Mouse (Mus musculus) gastrocnemius, adult 2 months (tissue): ENCODE measurements at regions not wholly inside any gene's neighbourhood (a gene's known extent, or its start where the extent isn't known, plus 50 kb on each side); places are given as distances from the start of the nearest gene placed in this dataset.

Source experiments
- DNase-seq: peaks from one replicate; pipeline ENCODE4 v3.0.0; 2022
- H3K27ac ChIP-seq: fragments of 200-600 bp; 2 replicates; pipeline ENCODE4 v1.8.1; 2022; ENCODE audit warnings: mild to moderate bottlenecking
- H3K4me3 ChIP-seq: fragments of 200-600 bp; 2 replicates; pipeline ENCODE4 v1.8.1; 2022; ENCODE audit warnings: mild to moderate bottlenecking, moderate library complexity
- CTCF ChIP-seq: fragments of 200-600 bp; IDR thresholded peaks from 2 replicates; pipeline ENCODE4 v1.8.1; 2022; ENCODE audit warnings: antibody characterized with exemption, mild to moderate bottlenecking, moderate library complexity
- intact Hi-C: fragments of 180-260 bp; cut with DNase I; formaldehyde crosslinking; loops from one replicate; pipeline ENCODE4 v1.15.1; 2025

- Histone ChIP-seq H3K27ac (no peak overlapping the region), H3K4me3 (no peak overlapping the region)
- intact Hi-C loops = no loop called here
- DNase-seq = no peak
- no peak for TF ChIP-seq CTCF
Measured at GRCm38 (mm10) chr4:131188066-131188465, 243.9 kb downstream of the Matn1 start.

DNA sequence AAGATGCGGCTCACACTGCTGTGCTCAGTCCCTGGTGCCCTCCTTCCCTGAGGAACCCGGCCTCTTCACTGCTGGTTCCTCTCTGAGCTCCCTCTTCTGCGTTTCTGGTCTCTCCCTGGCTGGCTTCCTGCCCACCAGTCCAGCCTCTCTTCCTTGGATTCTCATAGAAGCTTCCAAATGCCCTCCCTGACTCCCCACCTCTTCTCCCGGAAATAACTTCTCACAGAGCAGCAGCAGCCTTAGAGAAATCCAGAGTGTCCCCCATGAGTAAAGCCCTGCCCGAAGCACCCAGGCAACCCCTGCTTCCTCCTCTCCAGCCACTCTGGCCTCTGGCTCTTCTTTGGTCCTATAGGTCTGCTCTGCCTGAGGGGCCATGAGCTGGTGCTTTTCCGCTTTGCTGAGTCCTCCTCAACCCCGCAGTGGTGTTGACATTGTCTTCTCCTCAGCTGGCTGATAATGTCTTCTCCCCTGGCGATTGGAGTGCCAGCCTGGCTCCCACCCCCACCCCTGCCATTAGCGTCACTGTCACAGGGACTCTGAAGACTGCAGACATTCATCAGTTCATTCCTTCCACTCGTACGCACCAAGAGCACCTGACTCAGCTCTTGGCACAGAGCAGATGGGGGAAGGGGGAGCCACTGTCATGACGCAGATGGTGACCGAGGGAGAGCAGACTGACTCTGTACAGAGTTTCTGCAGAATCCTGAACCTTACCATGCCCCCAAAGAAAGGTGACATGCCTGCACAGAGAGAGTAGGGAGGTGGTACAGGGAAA, 247.1 kb downstream of the Matn1 start:
- no peak for DNase-seq
- intact Hi-C loops = no loop called here
- no peak for TF ChIP-seq CTCF
- Histone ChIP-seq H3K27ac (no peak overlapping the region), H3K4me3 (no peak overlapping the region)

GRCm38 (mm10) chr4:131193900-131194419, 249.8 kb downstream of the Matn1 start:
- no peak for DNase-seq
- Histone ChIP-seq H3K27ac (no peak overlapping the region), H3K4me3 (no peak overlapping the region)
- no peak for TF ChIP-seq CTCF
- intact Hi-C loops = no loop called here

DNA sequence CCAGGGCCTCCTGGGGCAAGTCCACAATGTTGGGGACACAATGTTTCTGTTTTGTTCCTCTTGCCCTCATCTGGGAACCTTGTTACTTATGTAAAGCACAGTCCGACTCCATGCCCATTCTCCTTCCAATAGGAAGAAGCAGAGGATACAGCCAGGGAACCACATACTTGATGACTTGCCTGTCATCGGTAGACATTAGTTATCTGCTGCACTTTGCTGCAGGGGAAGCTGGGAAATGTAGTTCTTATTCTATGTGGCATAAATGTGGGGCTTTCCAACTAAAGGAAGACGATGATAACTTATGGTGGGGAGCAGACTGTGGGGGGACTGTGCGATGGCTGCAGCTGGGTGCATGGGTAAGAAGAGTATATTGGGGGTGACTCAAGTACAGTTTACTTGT, 252.0 kb downstream of the Matn1 start:
- no peak for DNase-seq
- TF ChIP-seq CTCF = no peak
- Histone ChIP-seq H3K4me3 (no peak overlapping the region), H3K27ac (no peak overlapping the region)
- intact Hi-C loops = no loop called here

GRCm38 (mm10) chr4:131203721-131204120, 259.5 kb downstream of the Matn1 start:
- no peak for TF ChIP-seq CTCF
- intact Hi-C loops = no loop called here

GRCm38 (mm10) chr4:131204722-131205121, 260.5 kb downstream of the Matn1 start:
- Histone ChIP-seq H3K27ac (no peak overlapping the region), H3K4me3 (no peak overlapping the region)
- no peak for DNase-seq
- intact Hi-C loops = no loop called here
- no peak for TF ChIP-seq CTCF

More at GRCm38 (mm10) chr4:131203721-131204120, 259.5 kb downstream of the Matn1 start:
- no peak overlapping the region for H3K27ac ChIP-seq
- no peak overlapping the region for H3K4me3 ChIP-seq
- DNase-seq = no peak

GRCm38 (mm10) chr4:131205127-131205526, 260.9 kb downstream of the Matn1 start:
- no peak for DNase-seq
- Histone ChIP-seq H3K27ac (no peak overlapping the region), H3K4me3 (no peak overlapping the region)
- intact Hi-C loops = no loop called here
- TF ChIP-seq CTCF = no peak

GRCm38 (mm10) chr4:131205685-131206084, 261.5 kb downstream of the Matn1 start:
- Histone ChIP-seq H3K4me3 (no peak overlapping the region), H3K27ac (no peak overlapping the region)
- no peak for TF ChIP-seq CTCF
- no peak for DNase-seq
- intact Hi-C loops = no loop called here

DNA sequence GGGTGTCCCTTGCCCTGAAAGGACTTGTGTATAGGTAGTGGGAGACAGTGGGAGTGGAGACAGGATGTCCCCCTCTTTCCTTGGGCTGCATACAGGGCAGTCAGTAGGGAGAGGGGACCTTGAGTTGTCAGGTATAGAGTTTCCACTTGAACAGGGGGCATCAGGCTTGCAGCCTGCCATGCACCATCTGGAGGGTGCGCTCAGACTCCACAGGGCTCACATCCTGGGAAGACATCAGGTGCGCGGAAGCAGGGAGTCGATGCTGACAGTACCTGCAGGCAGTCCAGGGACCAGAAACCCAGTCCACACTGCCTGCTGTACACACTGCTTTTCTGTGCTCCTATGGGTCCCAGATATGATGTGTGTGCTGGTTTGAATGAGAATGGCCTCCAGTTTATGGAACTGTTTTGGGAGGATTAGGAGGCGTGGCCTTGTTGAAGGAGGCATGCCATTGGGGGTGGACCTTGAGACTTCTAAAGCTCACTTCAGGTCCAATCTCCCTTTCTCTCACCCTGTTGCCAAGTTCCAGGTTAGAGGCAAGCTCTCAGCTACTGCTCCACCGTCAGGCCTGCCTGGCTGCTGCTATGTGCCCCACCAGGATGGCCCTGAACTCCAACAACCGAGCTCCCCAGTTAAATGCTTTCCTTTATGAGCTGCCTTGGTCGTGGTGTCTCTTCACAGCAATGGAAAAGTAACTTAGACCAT, 262.1 kb downstream of the Matn1 start:
- intact Hi-C loops = no loop called here
- H3K4me3 ChIP-seq = no peak overlapping the region
- no peak overlapping the region for H3K27ac ChIP-seq
- TF ChIP-seq CTCF = no peak
- no peak for DNase-seq

- no peak for DNase-seq
- intact Hi-C loops = no loop called here
- H3K27ac ChIP-seq = no peak overlapping the region
- H3K4me3 ChIP-seq = no peak overlapping the region
- TF ChIP-seq CTCF = no peak
Measured at GRCm38 (mm10) chr4:131206886-131207200, 262.7 kb downstream of the Matn1 start.

DNA sequence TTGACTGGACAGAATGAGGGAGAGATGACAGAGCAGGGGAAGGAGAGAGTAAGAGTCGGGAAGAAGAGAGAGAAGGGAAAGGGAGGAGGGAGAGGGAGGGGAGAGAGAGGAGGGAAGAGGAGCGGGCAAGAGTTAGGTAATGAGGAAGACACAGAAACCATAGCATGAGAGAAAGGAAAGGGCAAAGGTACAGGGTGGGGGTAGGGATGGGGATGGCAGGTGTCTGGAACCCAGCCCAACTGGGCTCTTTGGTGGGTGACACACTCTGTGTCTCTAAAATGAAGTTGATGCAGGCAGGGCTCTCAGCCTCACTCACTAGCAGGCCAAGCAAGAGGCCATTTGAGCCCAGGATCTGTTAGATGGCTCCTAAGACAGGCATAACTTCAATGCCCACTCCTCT, 263.1 kb downstream of the Matn1 start:
- intact Hi-C loops = no loop called here
- TF ChIP-seq CTCF = no peak
- no peak overlapping the region for H3K27ac ChIP-seq

DNA sequence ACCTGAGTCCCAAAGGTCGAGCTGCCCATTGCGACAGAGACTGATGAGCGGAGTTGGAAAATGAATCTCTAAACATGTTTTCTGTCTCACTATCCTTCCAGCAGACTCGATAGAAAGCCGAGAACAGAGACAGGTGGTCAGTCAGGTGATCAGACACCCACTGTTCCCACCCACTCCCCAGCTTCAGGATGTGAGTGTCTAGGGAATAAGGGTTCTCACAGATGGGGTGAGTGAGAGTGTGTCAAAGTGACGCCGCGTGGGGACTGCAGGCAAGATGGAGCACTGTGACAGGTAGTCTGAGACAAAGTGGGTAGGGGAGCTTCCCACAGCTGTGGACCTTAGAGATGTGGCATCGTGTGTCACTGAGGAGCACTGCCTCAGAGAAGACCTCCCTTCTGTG, 264.0 kb downstream of the Matn1 start:
- no peak overlapping the region for H3K27ac ChIP-seq
- intact Hi-C loops = no loop called here
- no peak for DNase-seq
- H3K4me3 ChIP-seq = no peak overlapping the region
- no peak for TF ChIP-seq CTCF

More for the DNA sequence above, 263.1 kb downstream of the Matn1 start:
- no peak overlapping the region for H3K4me3 ChIP-seq
- no peak for DNase-seq

DNA sequence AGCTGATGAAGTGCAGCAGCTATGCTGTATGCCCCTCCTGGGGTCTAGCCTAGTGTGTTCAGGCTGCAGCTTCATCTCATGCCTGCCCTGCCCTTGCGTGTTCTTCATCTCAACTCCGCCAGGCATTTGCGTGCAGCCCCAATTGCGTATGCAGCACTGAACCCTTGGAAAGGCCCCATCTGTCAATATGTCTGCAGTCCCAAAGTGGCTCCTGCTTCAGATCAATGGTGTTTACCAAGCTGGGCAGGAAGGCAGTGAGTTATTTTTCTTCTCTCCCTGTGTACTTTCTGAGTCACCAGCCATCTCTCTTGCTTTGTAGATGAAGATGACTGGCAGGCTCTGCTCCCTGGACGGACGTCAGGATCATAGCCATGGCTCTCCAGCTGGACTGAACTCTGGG, 264.5 kb downstream of the Matn1 start:
- no peak for DNase-seq
- Histone ChIP-seq H3K27ac (no peak overlapping the region), H3K4me3 (no peak overlapping the region)
- intact Hi-C loops = no loop called here
- no peak for TF ChIP-seq CTCF
